Mouse (Mus musculus): ENCODE results near the gene Sorl1. TPM values are rescaled to one million over a fixed set of nuclear protein-coding genes. Genes with fewer than 3 reads are reported as not detected.

The Sorl1 gene
- 424 and 463 TPM in 2 replicates for total RNA-seq (2023)

DNA sequence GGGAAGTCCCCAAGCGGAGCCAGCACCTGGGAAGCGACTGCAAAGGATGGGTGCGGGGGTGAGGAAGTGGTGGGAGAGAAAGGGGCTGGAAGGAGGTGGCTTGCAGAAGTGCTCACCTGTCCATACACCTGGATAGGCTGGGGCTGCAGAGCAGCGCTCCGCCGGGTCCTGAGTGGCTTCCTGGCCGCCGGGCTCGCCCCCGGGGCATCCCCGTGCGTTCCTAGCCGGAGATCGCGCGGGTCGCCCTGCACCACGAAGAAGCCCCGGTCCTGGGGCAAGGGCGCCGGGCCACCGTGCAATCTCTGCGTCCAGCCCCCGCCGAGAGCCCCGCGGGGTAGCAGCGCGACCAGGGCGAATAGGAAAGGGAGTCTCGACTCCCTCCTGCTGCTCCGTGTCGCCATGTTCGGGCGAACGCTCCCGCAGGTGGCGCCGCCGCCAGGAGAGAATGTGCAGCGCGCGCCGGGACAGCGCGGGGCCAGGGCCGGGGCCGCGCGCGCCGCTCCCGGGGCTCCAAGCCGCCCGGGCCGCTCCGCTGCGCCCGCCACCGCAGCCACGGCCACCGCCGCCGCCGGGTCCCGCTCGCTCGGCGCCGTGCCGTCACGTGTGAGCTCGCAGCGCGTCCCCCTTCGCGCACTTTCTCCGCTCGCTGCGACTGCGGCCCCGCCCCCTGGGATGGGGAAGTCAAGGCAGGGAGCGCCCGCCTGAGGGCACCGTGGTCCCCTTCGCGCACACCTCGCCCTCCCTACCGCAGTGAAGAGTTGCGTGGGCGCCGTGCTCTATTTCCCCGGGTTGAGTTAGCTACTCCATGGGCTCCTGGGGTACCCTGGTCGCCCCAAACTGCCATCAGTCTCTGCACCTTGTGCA, at the start of gene Sorl1:
TSS of gene Sorl1 (minus strand) at position 585 of the 864 bp plus-strand sequence.

Other genes starting within 250 kb of the Sorl1 start
- 40.8 and 58.2 TPM in 2 replicates for gene Sc5d, start 140.0 kb upstream of the Sorl1 start, total RNA-seq (2023)

Data from neutrophil, adult 65 days (primary cell).